Comparison of ENCODE assay signal across 13 mouse cellular contexts in the genomic region with DNA sequence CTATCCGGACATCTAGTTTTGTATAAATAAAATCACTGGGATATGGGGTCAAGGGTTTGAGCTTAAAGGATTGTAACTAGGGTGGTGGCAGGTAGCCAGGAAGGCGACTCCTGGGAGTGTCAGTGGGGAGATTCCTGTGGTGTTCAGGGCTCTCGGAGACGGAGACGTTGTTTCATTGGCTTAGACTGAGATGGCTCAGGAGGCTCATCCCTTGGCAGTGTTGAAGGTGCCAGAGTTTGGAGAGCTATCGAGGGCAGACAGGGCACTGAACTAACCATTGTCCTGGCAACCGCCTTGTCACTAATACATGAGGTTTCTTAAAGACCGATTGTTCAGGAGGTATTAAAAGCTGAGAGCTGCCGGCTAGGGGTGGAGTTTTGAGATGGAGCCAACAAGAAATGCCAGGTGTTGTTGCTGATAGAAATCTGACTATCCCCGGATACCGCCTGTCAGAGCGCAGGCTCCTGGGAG.
DNase-seq lines count a peak whose midpoint lies in the region; ATAC-seq and TF ChIP-seq lines count a peak whose summit lies in the region.
"Had no signal": no experiment of that assay in that cellular context is flagged by ENCODE, and none has a peak within 500 bp of the region (broad histone marks: within the 10 kb centered on the region; RNA-seq: fewer than 3 reads in every experiment).

No protein-coding gene starts in this region.

- no peaks in the 10 kb centered on the region for H3K79me2 ChIP-seq in heart, adult 2 months (replicated peaks; ENCODE audit: control insufficient read depth, insufficient read depth, low read length)

- no peak for TF ChIP-seq POLR2A in heart, adult 2 months (IDR thresholded peaks at IDR 0.05; ENCODE audit: insufficient read depth, low read depth, low read length)

- no peak for TF ChIP-seq CTCF in heart, adult 2 months (IDR thresholded peaks at IDR 0.05)
- no peak for TF ChIP-seq CTCF in hindbrain, postnatal 0 days (IDR thresholded peaks at IDR 0.05; ENCODE audit: low read depth)

- H3K27ac ChIP-seq in heart, adult 2 months: peak overlapping the region; percentile 9; the same call in 1 of the 2 replicates
- no peak overlapping the region for H3K27ac ChIP-seq in heart, embryonic 10.5 days
- peak overlapping the region; percentile 73 for H3K27ac ChIP-seq in embryonic facial prominence, embryonic 15.5 days (replicated peaks)
- no peak overlapping the region for H3K27ac ChIP-seq in lung, embryonic 16.5 days (ENCODE audit: low read length)
- no peak overlapping the region for H3K27ac ChIP-seq in hindbrain, postnatal 0 days
- H3K27ac ChIP-seq in midbrain, embryonic 13.5 days: no peak overlapping the region
- H3K27ac ChIP-seq: embryonic facial prominence, embryonic 13.5 days had no signal

- peaks cover 35% of the 10 kb centered on the region for H3K4me1 ChIP-seq in heart, adult 2 months (ENCODE audit: control insufficient read depth, insufficient read depth, low read length)
- peaks cover 24% of the 10 kb centered on the region for H3K4me1 ChIP-seq in heart, embryonic 10.5 days
- peaks cover 59% of the 10 kb centered on the region for H3K4me1 ChIP-seq in embryonic facial prominence, embryonic 15.5 days
- peaks cover 18% of the 10 kb centered on the region for H3K4me1 ChIP-seq in lung, embryonic 16.5 days (replicated peaks; ENCODE audit: control insufficient read depth, insufficient read depth, low read length)
- no peaks in the 10 kb centered on the region; the same call in 1 of the 2 replicates for H3K4me1 ChIP-seq in hindbrain, postnatal 0 days (ENCODE audit: insufficient read depth, low read length)
- no peaks in the 10 kb centered on the region for H3K4me1 ChIP-seq in midbrain, embryonic 13.5 days (replicated peaks)

- no peak overlapping the region for H3K4me3 ChIP-seq in heart, adult 2 months
- H3K4me3 ChIP-seq in heart, embryonic 10.5 days: no peak overlapping the region
- H3K4me3 ChIP-seq in embryonic facial prominence, embryonic 15.5 days (replicated peaks): no peak overlapping the region
- no peak overlapping the region for H3K4me3 ChIP-seq in lung, embryonic 16.5 days (ENCODE audit: low read length)
- no peak overlapping the region for H3K4me3 ChIP-seq in hindbrain, postnatal 0 days (ENCODE audit: low read length)
- H3K4me3 ChIP-seq in midbrain, embryonic 13.5 days (replicated peaks): no peak overlapping the region
- H3K4me3 ChIP-seq: embryonic facial prominence, embryonic 13.5 days had no signal

- H3K9ac ChIP-seq in heart, adult 2 months (ENCODE audit: low read depth, low read length): no peak overlapping the region
- H3K9ac ChIP-seq in embryonic facial prominence, embryonic 15.5 days: no peak overlapping the region
- H3K9ac ChIP-seq in lung, embryonic 16.5 days (ENCODE audit: low read length): no peak overlapping the region
- H3K9ac ChIP-seq in hindbrain, postnatal 0 days (replicated peaks; ENCODE audit: low read length): no peak overlapping the region
- H3K9ac ChIP-seq in midbrain, embryonic 13.5 days (replicated peaks): no peak overlapping the region
- H3K9ac ChIP-seq: embryonic facial prominence, embryonic 13.5 days; liver, postnatal 0 days had no signal

- 43% methylated on average over 12 of the region's 12 CpGs for WGBS in heart, adult 2 months
- 77% methylated on average over 12 of the region's 12 CpGs for whole genome bisulfite sequencing in heart, embryonic 10.5 days
- whole genome bisulfite sequencing in embryonic facial prominence, embryonic 15.5 days: 43% methylated on average over 12 of the region's 12 CpGs
- 36% methylated on average over 12 of the region's 12 CpGs for WGBS in lung, embryonic 16.5 days
- WGBS in hindbrain, postnatal 0 days: 34% methylated on average over 12 of the region's 12 CpGs
- 65% methylated on average over 12 of the region's 12 CpGs for WGBS in midbrain, embryonic 13.5 days

- peak; percentile 25; the same call in 1 of the 2 replicates for ATAC-seq in embryonic facial prominence, embryonic 15.5 days (ENCODE audit: insufficient number of reproducible peaks, low FRiP score, low TSS enrichment, low read depth)
- ATAC-seq in lung, embryonic 16.5 days (ENCODE audit: low read depth): peak; percentile 25; the same call in 1 of the 2 replicates
- no peak for ATAC-seq in hindbrain, postnatal 0 days
- ATAC-seq in midbrain, embryonic 13.5 days: no peak
- ATAC-seq: liver, postnatal 0 days had no signal

- TF ChIP-seq EP300 in heart, adult 2 months (IDR thresholded peaks at IDR 0.05; ENCODE audit: insufficient read depth, low read depth, low read length): no peak

- DNase-seq in heart, adult 2 months: no peak
- DNase-seq in heart, embryonic 10.5 days (ENCODE audit: low spot score): no peak
- peak; percentile 50 for DNase-seq in MN1 (ENCODE audit: low spot score)
- no peak for DNase-seq in spleen, postnatal 14 days (ENCODE audit: low spot score in 2 of 2)
- no peak for DNase-seq in hindbrain, postnatal 0 days (ENCODE audit: low spot score)
- DNase-seq: liver, postnatal 0 days; right cerebral cortex, postnatal 25 days; thymus, postnatal 25 days had no signal

- peak overlapping the region; percentile 17; the same call in 1 of the 2 replicates for H3K4me2 ChIP-seq in embryonic facial prominence, embryonic 15.5 days (replicated peaks)
- no peak overlapping the region for H3K4me2 ChIP-seq in lung, embryonic 16.5 days (ENCODE audit: low read depth, low read length)
- H3K4me2 ChIP-seq in hindbrain, postnatal 0 days (ENCODE audit: low read depth, low read length): no peak overlapping the region
- no peak overlapping the region for H3K4me2 ChIP-seq in midbrain, embryonic 13.5 days (replicated peaks)
- H3K4me2 ChIP-seq: embryonic facial prominence, embryonic 13.5 days had no signal

- no peaks in the 10 kb centered on the region for H3K9me3 ChIP-seq in heart, embryonic 10.5 days
- H3K9me3 ChIP-seq in embryonic facial prominence, embryonic 15.5 days (replicated peaks): no peaks in the 10 kb centered on the region
- no peaks in the 10 kb centered on the region for H3K9me3 ChIP-seq in lung, embryonic 16.5 days (ENCODE audit: control insufficient read depth, low read length)
- no peaks in the 10 kb centered on the region for H3K9me3 ChIP-seq in hindbrain, postnatal 0 days (ENCODE audit: low read length)
- H3K9me3 ChIP-seq in midbrain, embryonic 13.5 days: no peaks in the 10 kb centered on the region
- H3K9me3 ChIP-seq: embryonic facial prominence, embryonic 13.5 days; G1E had no signal

- intact Hi-C loops in heart, adult 2 months (cut with DNase I): no loop called here

- H3K27me3 ChIP-seq in heart, adult 2 months (ENCODE audit: control insufficient read depth, insufficient read depth, low read length): no peaks in the 10 kb centered on the region
- peaks cover 28% of the 10 kb centered on the region for H3K27me3 ChIP-seq in heart, embryonic 10.5 days (ENCODE audit: insufficient read depth, poor library complexity, severe bottlenecking)
- no peaks in the 10 kb centered on the region for H3K27me3 ChIP-seq in embryonic facial prominence, embryonic 15.5 days
- no peaks in the 10 kb centered on the region for H3K27me3 ChIP-seq in lung, embryonic 16.5 days (ENCODE audit: control insufficient read depth, insufficient read depth, low read depth, low read length)
- H3K27me3 ChIP-seq in hindbrain, postnatal 0 days (ENCODE audit: insufficient read depth, low read length): no peaks in the 10 kb centered on the region
- H3K27me3 ChIP-seq in midbrain, embryonic 13.5 days: no peaks in the 10 kb centered on the region
- H3K27me3 ChIP-seq: embryonic facial prominence, embryonic 13.5 days had no signal

- peaks cover 5% of the 10 kb centered on the region; the same call in 1 of the 2 replicates for H3K36me3 ChIP-seq in heart, adult 2 months (ENCODE audit: control insufficient read depth, insufficient read depth, low read length)
- H3K36me3 ChIP-seq in heart, embryonic 10.5 days: no peaks in the 10 kb centered on the region
- no peaks in the 10 kb centered on the region for H3K36me3 ChIP-seq in embryonic facial prominence, embryonic 15.5 days
- H3K36me3 ChIP-seq in lung, embryonic 16.5 days (ENCODE audit: control insufficient read depth, insufficient read depth, low read length): no peaks in the 10 kb centered on the region
- no peaks in the 10 kb centered on the region for H3K36me3 ChIP-seq in hindbrain, postnatal 0 days (ENCODE audit: insufficient read depth, low read length)
- no peaks in the 10 kb centered on the region for H3K36me3 ChIP-seq in midbrain, embryonic 13.5 days
- H3K36me3 ChIP-seq: embryonic facial prominence, embryonic 13.5 days; G1E had no signal

Comparison
In these comparisons a context has a peak if more than half of its experiments do, and no peak if none do; other contexts are left out.
1. H3K27ac ChIP-seq: peak in heart, adult 2 months (single experiment) and embryonic facial prominence, embryonic 15.5 days (single experiment); none in heart, embryonic 10.5 days (single experiment), lung, embryonic 16.5 days (single experiment), hindbrain, postnatal 0 days (single experiment) and midbrain, embryonic 13.5 days (single experiment).
2. ATAC-seq: peak in embryonic facial prominence, embryonic 15.5 days (single experiment) and lung, embryonic 16.5 days (single experiment); none in hindbrain, postnatal 0 days (single experiment) and midbrain, embryonic 13.5 days (single experiment).